Mouse (Mus musculus) urinary bladder, postnatal 25 days (tissue): ENCODE data around the gene Cald1.

Source experiments
- DNase-seq: peaks from one replicate; pipeline ENCODE4 v3.0.0; 2022; ENCODE audit warnings: low spot score

The Cald1 gene

DNA sequence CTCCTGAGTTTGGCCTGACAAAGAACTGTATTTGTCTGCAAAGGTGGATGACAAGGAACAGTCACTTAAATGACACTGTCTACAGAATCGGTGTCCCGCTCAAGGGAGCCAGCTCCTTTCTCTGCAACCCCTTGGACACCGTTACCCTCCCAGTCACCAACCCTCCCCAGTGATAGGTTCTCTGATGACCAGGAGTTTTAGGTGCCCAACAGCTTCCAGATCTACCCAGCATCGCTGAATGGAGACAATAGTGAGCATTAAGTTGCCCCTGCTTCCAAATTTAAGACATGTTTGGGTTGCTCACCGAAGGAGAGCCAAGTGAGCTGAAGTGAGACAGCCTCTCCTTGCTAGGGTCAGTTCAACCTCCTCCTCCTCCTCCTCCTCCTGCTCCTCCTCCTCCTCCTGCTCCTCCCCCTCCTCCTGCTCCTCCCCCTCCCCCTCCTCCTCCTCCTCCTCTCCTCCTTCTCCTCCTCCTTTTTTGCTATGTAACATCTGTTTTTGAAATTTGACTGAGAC lies 70.5 kb downstream of the Cald1 start:
- no peak for DNase-seq

DNA sequence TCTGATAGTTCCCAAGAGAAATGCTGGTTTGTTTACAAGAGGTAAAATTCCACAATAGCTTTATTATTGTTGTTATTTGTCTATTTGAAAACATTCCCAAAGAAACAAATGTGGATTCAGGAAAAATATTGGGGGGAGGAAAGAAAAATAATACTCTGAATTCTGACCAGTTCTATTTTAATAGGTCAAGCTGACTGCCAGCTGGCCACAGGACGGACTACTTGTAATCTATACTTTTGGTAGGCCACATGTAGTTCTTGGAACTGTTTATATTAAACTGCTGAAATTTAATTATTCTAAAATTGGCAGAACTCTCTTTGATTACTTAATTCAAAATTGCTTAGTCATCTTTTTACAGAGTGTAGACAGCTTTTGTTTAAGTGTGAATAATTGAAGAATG lies 73.1 kb downstream of the Cald1 start:
- DNase-seq: no peak

GRCm38 (mm10) chr6:34674416-34674815 lies 76.1 kb downstream of the Cald1 start:
- DNase-seq: no peak

GRCm38 (mm10) chr6:34674897-34675296 lies 76.6 kb downstream of the Cald1 start:
- no peak for DNase-seq

- DNase-seq: no peak
These were observed 83.8 kb downstream of the Cald1 start for GRCm38 (mm10) chr6:34682126-34682525.

DNA sequence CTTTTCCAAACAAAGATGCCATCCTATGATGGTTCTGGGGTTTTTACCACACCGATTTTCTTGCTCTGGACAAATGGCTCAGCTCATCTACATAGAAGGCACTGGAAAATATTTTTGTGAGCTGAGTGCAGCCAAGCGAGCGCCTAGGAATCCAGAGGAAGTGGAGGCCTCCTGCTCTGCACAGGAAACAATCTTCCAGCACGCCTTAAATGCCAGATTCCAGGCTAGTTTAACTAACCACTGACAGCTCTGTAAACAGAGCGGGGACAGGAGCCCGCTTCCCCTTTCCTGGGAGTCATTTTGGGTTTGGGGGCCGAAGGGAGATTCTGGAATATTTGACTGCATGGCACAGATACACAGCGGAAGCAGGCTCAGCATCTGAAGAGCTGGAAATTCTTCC lies 86.6 kb downstream of the Cald1 start:
- no peak for DNase-seq

DNA sequence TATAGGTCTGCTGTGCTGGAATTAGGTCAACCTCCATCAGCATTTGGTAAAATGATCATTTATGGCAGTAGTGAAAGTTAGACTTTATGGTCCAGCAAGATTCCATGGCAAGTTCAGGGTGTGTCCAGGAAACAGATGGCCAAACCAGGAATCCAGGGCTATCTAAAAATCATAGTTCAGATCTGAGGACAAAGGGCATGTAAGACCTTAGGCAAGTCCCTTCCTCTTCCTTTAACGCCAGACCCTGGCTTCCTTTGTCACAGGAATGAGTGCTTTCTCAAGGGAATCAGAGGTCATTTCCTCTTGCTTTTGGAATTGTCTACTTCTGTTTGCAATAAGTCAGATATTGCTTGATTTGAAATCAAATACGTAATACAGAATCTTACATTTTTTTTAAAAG lies 90.7 kb downstream of the Cald1 start:
- DNase-seq: no peak

DNA sequence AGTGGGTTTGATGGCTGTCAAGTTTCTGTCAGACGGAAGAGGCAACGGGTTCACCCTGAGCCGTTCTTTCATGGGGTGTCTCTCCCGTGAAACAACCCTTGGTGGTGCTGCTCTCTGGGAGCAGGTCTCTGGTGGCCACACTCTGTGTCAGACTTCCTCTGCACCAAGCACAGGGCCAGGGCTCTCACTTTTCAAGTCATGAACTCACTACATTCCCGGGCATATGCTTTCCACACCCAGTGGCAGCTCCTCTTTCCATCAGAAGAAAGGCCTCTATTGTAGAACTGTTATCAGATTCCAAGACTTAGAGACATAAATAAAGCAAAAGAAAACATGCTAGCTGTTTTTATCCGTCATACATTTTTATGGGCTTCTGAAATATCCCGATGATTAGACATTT lies 93.1 kb downstream of the Cald1 start:
- DNase-seq: no peak

- DNase-seq: no peak
These were observed 95.8 kb downstream of the Cald1 start for GRCm38 (mm10) chr6:34694096-34694495.

DNA sequence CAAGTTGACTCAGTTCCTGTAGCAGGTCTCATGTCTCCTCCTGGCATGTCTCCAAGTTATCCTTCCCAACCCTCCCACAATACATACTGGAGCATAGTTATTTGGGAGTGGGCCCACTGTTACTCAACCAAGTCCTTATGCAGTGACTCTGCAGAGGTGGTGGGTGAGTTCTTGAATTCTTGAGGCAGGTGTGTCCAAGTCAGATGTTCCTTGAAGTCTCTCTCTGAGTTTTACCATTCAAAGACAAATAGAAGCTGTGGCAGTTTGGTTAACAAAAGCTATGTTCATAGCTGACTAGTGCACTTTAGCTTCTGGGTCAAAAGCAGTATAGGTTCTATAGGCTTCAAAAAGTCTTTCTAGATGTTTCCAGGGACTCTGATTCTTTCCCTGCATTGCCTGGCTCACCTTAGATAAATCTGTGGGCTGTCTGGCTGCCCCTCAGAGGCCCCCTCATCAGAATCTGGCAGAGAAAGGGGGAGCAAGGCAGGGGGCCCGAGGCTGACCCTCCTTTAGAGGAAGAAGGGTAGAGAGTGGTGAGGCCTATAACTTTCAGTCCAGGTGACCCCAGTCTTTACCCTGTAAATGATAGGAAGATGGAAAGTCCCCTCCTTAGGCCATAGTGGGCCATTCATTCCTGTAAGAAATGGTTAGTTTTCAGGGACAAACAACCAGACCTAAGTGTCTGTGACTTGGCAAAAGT lies 105.3 kb downstream of the Cald1 start:
- no peak for DNase-seq

DNA sequence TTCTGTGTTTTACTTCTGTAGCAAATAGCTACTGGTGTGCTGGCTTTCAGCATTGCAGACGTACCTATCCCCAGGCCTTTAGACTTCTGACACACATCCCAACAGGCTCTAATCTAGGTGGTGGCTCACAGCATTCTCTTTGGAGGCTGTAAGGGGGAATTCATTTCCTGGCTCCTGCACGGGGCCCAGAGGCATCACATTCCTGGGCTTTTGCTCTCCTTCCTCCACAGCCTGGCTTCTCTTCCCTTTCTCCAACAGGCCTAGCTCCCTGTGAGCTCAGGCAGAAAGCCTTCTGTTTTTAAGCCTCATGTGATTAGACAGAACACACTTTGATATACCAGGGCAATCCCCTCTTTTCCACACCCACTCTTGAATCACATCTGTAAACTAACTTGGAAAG lies 109.2 kb downstream of the Cald1 start:
- no peak for DNase-seq

GRCm38 (mm10) chr6:34708650-34709265 lies 110.5 kb downstream of the Cald1 start:
- DNase-seq: no peak

DNA sequence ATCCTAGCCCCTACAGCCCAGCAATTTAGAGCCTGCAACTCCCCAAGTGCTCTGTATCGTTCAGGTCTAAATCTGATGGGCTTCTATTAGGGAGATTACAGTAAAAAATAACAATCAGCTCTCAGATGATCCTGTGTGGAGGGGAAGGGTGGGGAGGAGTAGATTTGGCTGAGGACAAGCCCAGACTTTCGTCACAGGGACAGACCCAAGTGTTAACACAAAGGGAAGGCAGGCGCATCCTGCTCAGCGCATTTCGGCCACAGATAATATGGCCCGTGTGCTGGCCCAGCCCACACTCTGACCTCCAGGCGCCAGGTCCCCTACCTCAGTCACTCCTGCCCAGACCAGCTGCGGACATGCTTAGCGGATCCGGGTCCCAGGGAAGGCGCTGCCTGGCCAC lies 111.0 kb downstream of the Cald1 start:
- DNase-seq: peak; percentile 17

DNA sequence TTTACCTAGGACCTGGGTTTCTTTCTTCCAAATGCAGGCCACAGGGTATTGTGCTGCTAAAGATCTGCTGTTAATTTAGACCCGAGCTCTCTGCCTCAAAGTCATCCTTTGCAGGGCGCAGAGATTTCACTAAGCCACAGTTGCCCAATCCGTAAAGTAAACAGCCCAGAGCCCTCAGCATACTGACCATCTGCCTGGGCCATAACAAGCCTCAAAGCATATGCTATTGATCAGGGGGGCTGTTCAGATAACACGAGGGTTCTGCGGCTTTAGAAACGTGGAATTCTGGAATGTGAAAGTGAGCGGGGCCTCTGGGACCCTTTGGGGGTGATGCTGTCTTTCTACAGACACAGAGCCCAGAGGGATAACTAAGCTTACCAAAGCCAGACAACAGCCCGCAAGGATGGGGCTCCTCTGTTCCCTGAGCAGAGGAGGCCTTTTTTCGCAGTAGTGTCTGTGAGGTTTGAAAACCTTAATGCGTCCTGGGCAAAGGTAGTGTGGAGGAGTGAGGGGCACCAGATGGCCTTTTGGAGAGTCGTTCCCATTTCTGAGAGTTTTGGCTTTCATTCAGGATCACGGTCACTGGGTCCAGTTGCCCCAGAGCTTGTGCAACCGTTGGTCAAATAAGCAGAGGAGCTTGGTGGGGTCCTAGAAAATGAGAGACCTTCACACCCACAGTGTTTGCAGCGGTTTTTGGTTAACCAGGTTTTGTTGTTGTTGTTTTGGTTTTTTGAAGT lies 111.8 kb downstream of the Cald1 start:
- no peak for DNase-seq

GRCm38 (mm10) chr6:34710848-34711247 lies 112.5 kb downstream of the Cald1 start:
- DNase-seq: no peak

- no peak for DNase-seq
These were observed 113.3 kb downstream of the Cald1 start for GRCm38 (mm10) chr6:34711620-34712019.

DNA sequence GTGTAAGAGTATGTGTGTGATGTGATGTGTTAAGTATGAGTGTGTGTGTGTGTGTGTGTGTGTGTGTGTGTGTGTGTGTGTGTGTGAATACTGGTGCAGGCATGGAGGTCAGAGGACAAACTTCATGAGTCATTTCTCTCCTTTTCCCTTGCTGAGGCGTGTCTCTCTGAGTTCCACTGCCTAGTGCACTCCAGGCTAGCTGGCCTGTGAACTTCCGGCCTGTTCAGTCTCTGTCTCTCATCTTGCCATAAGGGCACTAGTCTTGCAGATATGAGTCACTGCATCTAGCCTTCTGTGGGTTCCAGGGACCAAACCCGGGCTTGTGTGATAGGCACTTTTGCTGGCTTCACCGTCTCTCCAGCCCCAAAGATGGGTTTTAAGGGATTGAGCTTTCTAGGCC lies 114.9 kb downstream of the Cald1 start:
- DNase-seq: no peak

DNA sequence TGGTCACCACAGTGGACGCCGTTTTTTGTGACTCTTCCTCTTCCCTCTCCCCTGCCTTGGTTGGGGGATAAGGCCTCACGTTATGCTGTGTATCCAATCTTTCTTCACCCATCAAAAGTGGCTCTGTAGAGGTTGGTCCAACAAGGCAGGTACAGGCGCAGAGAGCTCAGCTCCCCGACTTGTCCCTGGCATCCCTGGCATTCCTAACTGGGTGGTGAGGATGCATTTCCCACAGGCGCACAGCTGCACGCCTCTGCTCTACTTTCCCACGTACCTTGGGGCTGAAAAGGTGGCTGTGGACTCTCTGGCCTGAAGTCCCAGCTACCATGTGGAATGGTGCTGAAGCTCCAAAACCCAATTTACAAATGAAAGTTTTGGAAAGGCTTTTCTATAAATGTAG lies 115.5 kb downstream of the Cald1 start:
- DNase-seq: no peak

DNA sequence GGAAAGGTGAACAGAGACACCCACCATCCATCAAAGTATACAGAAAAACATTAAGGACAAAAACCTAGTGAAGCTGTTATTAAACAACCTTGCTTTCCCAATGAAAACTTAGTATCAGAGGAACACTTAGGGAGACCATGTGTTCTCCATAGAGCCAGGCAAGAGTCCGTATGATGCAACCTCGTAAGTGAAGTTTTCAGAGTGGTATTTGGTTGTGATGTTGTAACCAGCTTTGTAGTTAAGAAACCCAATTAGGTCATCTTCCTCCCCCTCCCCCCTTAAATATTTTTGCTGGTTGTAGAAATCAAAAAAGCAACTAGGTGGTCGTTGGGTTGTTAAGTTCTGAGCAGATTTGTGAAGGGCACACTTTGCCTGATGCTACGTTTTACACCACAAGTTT lies 116.3 kb downstream of the Cald1 start:
- no peak for DNase-seq

GRCm38 (mm10) chr6:34716206-34716887 lies 118.0 kb downstream of the Cald1 start:
- no peak for DNase-seq

DNA sequence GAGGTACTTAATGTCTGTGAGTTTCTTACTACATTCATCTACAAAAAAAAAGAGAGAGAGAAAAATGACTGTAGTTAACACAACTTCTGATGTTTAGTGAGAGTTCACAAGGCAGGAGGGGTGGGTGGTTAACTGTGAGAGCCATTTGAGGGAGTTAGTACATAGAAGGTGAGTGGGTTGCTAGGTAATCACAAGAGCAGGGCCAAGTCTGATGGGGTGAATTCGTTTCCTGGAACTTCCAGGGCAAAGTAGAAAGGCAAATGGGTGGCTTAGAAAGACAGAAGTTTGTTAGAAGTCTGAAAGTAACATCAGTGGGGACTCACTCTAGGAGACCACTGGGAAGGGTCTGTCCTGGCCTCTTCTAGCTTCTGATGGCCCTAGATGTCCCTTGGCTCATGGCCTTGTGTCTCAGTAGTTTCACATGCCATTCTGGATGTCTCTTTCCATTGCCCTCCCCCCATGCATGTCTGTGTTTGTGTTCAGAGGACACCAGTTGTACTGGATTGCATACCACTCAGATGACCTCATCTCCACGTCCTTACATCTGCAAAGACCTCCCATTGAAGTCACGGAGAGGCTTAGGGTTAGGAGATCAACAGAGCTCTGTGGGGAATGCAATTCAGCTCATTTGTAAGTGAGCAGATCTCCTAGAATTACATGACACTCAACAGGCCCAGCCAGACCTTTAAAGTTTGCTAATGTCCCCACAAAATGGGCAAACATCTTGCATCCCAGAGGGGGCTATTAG lies 118.8 kb downstream of the Cald1 start:
- DNase-seq: no peak

DNA sequence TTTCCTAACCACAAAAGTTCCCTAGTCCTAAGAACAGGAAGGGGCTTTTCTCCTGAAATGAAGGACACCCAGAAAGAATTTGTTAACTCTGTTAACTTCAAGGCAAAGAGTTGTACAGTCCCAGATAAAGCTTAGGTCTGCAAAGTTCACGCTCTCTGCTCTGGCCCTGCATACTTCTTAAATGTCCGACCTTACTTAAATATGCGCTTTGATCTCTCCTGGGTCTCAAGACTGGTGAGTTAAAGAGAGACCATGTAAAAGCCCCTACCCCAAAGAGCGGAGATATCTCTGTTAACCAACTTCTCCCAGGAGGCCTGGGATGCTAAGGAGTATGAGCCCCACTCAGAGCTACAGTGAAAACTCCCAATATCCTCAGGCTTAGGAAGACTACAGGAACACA lies 119.4 kb downstream of the Cald1 start:
- no peak for DNase-seq
